Mouse (Mus musculus): ENCODE measurements around the gene Lamtor2. TPM values are rescaled to one million over a fixed set of nuclear protein-coding genes. Genes with fewer than 3 reads are reported as not detected.
A peak's percentile ranks its signal among the peaks of the same experiment; 100 is the strongest.

The Lamtor2 gene
- total and polyA plus RNA-seq, 2 experiments from 2014 or later: 52.2 to 186 TPM

- WGBS: 4% methylated on average over 64 of the region's 64 CpGs
These were observed 16.6 kb downstream of the Lamtor2 start for GRCm38 (mm10) chr3:88536103-88536930.

GRCm38 (mm10) chr3:88535527-88535926 lies 17.3 kb downstream of the Lamtor2 start:
- Histone ChIP-seq H3K27ac (ENCODE audit: low read depth, low read length) (peak overlapping the region; percentile 58), H3K36me3 (ENCODE audit: insufficient read depth) (peaks cover 41% of the 10 kb centered on the region)
- 15% methylated on average over 4 of the region's 4 CpGs for WGBS

More at GRCm38 (mm10) chr3:88536103-88536930, 16.6 kb downstream of the Lamtor2 start:
- peak overlapping the region; percentile 56 for H3K9ac ChIP-seq
- peak overlapping the region; percentile 66 for H3K27ac ChIP-seq (ENCODE audit: low read depth, low read length)
- peak overlapping the region; percentile 60 for H3K4me3 ChIP-seq (ENCODE audit: low read depth, low read length)
- DNase-seq (peak; percentile 61), ATAC-seq (no peak)
- H3K4me1 ChIP-seq (ENCODE audit: insufficient read depth): peaks cover 23% of the 10 kb centered on the region
- TF ChIP-seq CTCF (IDR thresholded peaks at IDR 0.05; ENCODE audit: low read depth): no peak
- H3K27me3 ChIP-seq (ENCODE audit: insufficient read depth, low read length): no peaks in the 10 kb centered on the region
- peak overlapping the region; percentile 78 for H3K4me2 ChIP-seq (ENCODE audit: low read depth)
- no peaks in the 10 kb centered on the region for H3K9me3 ChIP-seq (ENCODE audit: low read length)
- H3K36me3 ChIP-seq (ENCODE audit: insufficient read depth): peaks cover 47% of the 10 kb centered on the region

GRCm38 (mm10) chr3:88535005-88535404 lies 17.9 kb downstream of the Lamtor2 start:
- DNase-seq (no peak), ATAC-seq (no peak)
- Histone ChIP-seq H3K9me3 (ENCODE audit: low read length) (no peaks in the 10 kb centered on the region), H3K27me3 (ENCODE audit: insufficient read depth, low read length) (no peaks in the 10 kb centered on the region), H3K4me3 (ENCODE audit: low read depth, low read length) (peak overlapping the region; percentile 60), H3K36me3 (ENCODE audit: insufficient read depth) (peaks cover 37% of the 10 kb centered on the region), H3K4me2 (ENCODE audit: low read depth) (peak overlapping the region; percentile 78), H3K27ac (ENCODE audit: low read depth, low read length) (peak overlapping the region; percentile 58), H3K4me1 (ENCODE audit: insufficient read depth) (peaks cover 29% of the 10 kb centered on the region), H3K9ac (peak overlapping the region; percentile 56)
- TF ChIP-seq CTCF (IDR thresholded peaks at IDR 0.05; ENCODE audit: low read depth): no peak
- 7% methylated on average over 3 of the region's 3 CpGs for WGBS

More at GRCm38 (mm10) chr3:88535527-88535926, 17.3 kb downstream of the Lamtor2 start:
- peak overlapping the region; percentile 78 for H3K4me2 ChIP-seq (ENCODE audit: low read depth)
- H3K4me3 ChIP-seq (ENCODE audit: low read depth, low read length): peak overlapping the region; percentile 60
- no peaks in the 10 kb centered on the region for H3K27me3 ChIP-seq (ENCODE audit: insufficient read depth, low read length)
- no peaks in the 10 kb centered on the region for H3K9me3 ChIP-seq (ENCODE audit: low read length)
- ATAC-seq: no peak
- H3K9ac ChIP-seq: peak overlapping the region; percentile 56
- peaks cover 23% of the 10 kb centered on the region for H3K4me1 ChIP-seq (ENCODE audit: insufficient read depth)
- TF ChIP-seq CTCF (IDR thresholded peaks at IDR 0.05; ENCODE audit: low read depth): no peak
- DNase-seq: no peak

- 6% methylated on average over 5 of the region's 5 CpGs for WGBS
- Histone ChIP-seq H3K4me3 (ENCODE audit: low read depth, low read length) (peak overlapping the region; percentile 60), H3K9ac (peak overlapping the region; percentile 100), H3K36me3 (ENCODE audit: insufficient read depth) (peaks cover 30% of the 10 kb centered on the region), H3K9me3 (ENCODE audit: low read length) (no peaks in the 10 kb centered on the region), H3K27ac (ENCODE audit: low read depth, low read length) (peak overlapping the region; percentile 99), H3K27me3 (ENCODE audit: insufficient read depth, low read length) (no peaks in the 10 kb centered on the region), H3K4me1 (ENCODE audit: insufficient read depth) (peaks cover 39% of the 10 kb centered on the region), H3K4me2 (ENCODE audit: low read depth) (peak overlapping the region; percentile 78)
- no peak for TF ChIP-seq CTCF (IDR thresholded peaks at IDR 0.05; ENCODE audit: low read depth)
- no peak for ATAC-seq
- DNase-seq: no peak
These were observed 19.2 kb downstream of the Lamtor2 start for GRCm38 (mm10) chr3:88533706-88534105.

GRCm38 (mm10) chr3:88532689-88533511 lies 20.0 kb downstream of the Lamtor2 start:
- Histone ChIP-seq H3K4me2 (ENCODE audit: low read depth) (peak overlapping the region; percentile 78), H3K27ac (ENCODE audit: low read depth, low read length) (peak overlapping the region; percentile 99), H3K9me3 (ENCODE audit: low read length) (no peaks in the 10 kb centered on the region), H3K9ac (peak overlapping the region; percentile 100), H3K4me3 (ENCODE audit: low read depth, low read length) (peak overlapping the region; percentile 60), H3K36me3 (ENCODE audit: insufficient read depth) (peaks cover 22% of the 10 kb centered on the region), H3K4me1 (ENCODE audit: insufficient read depth) (peaks cover 43% of the 10 kb centered on the region), H3K27me3 (ENCODE audit: insufficient read depth, low read length) (no peaks in the 10 kb centered on the region)
- WGBS: under 1% methylated on average over 40 of the region's 40 CpGs
- ATAC-seq (peak; percentile 34), DNase-seq (peak; percentile 77)
- no peak for TF ChIP-seq CTCF (IDR thresholded peaks at IDR 0.05; ENCODE audit: low read depth)

GRCm38 (mm10) chr3:88532299-88532674 lies 20.6 kb downstream of the Lamtor2 start, which contains the start of gene Mex3a:
Gene Mex3a, plus strand, starts transcription at chr3:88532395.
- peak within 1 kb of the TSS; percentile 100 for H3K9ac ChIP-seq
- H3K4me1 ChIP-seq (ENCODE audit: insufficient read depth): peaks cover 49% of the 10 kb centered on the region
- H3K9me3 ChIP-seq (ENCODE audit: low read length): no peaks in the 10 kb centered on the region
- peak within 1 kb of the TSS; percentile 78 for H3K4me2 ChIP-seq (ENCODE audit: low read depth)
- DNase-seq: no peak
- H3K27me3 ChIP-seq (ENCODE audit: insufficient read depth, low read length): no peaks in the 10 kb centered on the region
- WGBS: 5% methylated on average over 26 of the region's 31 CpGs
- no peak for TF ChIP-seq CTCF (IDR thresholded peaks at IDR 0.05; ENCODE audit: low read depth)
- peak within 1 kb of the TSS; percentile 60 for H3K4me3 ChIP-seq (ENCODE audit: low read depth, low read length)
- H3K36me3 ChIP-seq (ENCODE audit: insufficient read depth): peaks cover 16% of the 10 kb centered on the region
- ATAC-seq: no peak
- peak within 1 kb of the TSS; percentile 99 for H3K27ac ChIP-seq (ENCODE audit: low read depth, low read length)

Data from forebrain, postnatal 0 days (tissue).